Mouse (Mus musculus): ENCODE data around the gene Fam129b.

Fam129b gene

DNA sequence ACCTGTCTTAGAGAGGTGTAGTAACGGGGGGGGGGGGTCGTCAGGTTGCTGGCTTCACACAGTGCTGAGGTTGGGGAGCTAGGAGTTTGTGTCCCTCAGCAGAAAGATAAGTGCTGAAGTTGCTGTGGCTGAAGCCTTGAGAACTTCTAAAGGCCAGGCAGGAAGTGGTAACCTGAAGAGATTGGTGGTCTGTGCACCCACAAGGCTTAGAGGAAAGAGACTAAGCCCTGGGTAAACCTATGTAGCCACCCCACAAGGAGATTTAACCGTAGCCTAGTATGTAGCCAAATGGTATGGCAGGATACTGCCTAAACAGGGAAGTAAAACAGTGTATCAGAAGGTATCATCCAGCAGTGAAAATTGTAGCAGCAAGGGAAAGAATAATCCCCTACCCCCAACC is 14.4 kb downstream of the Fam129b start:
- no peak for DNase-seq (ENCODE audit: low read depth, low spot score)

DNA sequence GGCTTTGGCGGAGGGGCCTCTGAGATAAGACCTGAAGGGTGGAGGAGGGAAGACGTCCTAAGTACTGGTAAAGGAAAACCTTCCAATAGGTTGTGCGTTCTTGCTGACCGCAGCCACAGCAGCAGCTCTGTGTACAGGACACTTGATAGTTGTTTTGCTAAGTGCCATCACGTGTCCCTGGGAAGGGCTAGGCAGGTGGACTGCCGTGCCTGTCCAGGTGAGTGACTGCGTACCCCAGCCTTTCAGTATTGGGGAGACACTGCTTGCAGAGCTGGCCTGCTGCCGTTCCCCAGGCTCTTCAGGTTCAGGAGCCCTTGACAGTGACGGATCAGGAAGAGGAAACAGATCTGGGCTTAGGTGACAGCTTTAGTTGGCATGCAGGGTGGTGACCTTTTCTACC is 15.4 kb downstream of the Fam129b start:
- no peak for DNase-seq (ENCODE audit: low read depth, low spot score)

DNA sequence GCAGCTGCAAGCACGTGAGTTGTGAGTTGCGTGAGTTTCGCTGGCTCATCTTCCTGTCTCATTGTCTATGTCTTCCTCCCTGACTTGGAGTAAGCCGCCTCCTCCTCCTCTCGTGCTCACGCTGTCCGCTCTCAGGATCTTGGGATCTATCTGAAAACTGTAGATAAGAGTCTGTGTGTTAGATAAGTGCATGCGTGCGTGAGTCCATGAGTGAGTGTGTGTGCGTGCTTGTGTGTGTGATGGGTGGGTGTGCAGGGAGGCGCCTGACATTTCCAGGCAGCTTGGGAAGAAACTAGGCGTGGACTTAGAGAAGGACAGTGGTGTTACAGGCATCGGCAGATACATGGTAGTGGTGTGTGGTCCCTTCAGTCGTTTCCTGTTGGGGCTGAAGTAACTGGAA is 16.6 kb downstream of the Fam129b start:
- no peak for DNase-seq (ENCODE audit: low read depth, low spot score)

DNA sequence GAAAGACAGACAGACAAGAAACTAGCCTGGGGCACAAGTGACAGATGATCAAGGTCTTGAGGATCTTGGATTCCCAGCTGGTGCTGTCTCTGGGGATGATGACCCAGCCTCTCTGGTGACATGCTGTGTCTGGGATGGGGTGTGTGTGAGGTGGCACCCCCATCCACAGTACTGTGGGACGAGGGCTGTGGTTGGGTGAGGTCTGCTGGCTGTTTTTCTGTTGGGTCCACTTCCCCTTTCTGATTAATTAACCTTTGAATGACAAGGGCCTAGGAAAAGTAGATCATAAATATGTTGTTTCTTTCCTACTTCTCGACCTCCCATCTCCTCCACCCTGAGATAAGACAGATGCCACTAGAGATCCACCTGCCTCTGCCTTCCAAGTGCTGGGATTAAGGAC is 18.2 kb downstream of the Fam129b start:
- no peak for DNase-seq (ENCODE audit: low read depth, low spot score)

DNA sequence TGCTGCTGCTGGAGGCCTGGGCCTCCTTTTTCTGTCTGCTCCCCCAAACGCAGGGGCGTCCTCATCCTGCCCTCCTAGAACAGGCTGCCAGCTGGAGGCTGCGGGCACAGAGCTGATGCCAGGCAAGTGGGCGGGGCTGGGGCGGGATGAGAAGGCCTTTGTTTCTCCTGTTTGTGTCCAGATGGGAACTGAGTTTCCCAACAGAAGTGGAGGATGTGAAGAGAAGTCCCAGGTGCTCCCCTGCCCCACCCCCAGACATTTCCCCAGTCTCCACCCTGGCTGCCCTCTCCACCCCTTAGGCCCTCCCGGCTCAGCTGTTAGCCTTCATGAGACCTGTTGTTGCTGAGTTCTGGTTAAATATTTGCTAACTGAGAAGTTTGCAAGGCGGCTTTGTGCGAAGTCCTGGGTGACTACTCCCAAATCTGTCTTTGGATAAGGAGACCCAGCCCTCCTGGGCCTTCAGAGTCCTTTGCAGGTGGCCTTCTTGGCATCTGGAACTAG is 19.7 kb downstream of the Fam129b start:
- DNase-seq (ENCODE audit: low read depth, low spot score), result no peak

DNA sequence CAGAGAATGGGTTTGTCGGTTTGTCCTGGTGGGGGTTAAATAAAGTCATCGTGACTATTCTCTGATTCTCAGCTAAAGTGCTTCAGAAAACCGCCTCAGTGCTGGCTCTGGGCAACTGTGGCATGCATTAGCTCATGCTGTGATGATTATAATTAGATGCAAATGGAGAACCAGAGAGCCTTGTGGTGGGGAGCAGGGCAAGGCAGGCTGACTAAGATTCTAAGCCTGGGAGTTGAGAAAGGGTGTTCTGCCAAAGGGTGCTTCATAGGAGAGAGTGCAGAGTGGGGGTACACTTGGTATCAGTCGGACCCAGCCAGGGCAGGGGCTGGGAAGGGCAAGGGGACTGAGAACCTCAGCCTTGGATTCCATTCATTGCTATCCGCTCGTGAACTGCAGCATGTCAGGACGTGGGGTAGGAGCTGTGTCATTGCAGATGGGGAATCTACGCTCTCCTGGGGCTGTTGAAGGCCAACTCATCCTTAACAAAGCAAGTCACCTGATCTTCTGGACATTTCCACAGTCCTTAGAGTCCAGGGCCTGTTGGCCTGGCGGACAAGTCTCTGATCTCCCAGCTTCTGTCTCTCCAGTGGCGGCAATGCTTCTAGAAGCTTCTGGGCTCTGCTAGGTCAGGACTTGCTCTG is 20.7 kb downstream of the Fam129b start:
- DNase-seq (ENCODE audit: low read depth, low spot score), result no peak

DNA sequence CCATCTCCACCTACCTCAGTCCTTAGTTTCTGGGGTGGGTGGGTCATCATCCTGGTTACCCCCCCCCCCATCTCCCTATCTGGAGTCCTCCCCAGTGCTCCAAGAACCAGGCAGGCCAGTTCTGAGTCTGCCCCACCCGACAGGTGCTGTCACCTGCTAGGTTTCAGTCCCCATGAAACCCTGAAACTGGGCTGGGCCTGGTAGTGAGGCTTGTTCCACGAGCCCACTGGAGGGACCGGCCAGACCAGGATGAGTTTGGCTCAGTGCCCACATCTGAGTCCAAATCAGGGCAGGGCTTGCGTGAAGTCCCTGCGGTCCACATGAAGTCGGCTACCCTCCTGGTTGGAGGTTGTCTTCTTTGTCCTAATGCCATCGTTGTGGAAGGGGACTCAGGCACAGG is 23.1 kb downstream of the Fam129b start:
- no peak for DNase-seq (ENCODE audit: low read depth, low spot score)

DNA sequence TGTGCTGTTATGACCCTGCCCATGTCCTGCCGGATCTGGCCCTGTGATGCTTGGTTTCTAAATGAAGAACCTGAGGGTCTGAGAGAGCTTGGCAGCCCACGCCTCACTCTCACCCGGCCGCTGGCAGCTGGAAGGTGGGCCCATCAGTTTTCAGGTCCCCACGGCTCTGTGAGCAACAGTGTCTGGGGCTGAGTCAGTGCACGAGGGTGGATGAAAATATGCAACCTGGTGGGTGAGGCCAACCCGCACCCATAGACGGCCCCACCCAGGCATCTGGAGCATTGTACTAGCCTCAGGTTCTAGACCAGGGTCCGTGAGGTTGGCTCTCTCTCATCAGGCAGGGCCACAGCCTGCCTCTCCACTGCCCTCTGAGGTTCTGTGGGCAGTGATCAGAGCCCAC is 26.2 kb downstream of the Fam129b start:
- no peak for DNase-seq (ENCODE audit: low read depth, low spot score)

DNA sequence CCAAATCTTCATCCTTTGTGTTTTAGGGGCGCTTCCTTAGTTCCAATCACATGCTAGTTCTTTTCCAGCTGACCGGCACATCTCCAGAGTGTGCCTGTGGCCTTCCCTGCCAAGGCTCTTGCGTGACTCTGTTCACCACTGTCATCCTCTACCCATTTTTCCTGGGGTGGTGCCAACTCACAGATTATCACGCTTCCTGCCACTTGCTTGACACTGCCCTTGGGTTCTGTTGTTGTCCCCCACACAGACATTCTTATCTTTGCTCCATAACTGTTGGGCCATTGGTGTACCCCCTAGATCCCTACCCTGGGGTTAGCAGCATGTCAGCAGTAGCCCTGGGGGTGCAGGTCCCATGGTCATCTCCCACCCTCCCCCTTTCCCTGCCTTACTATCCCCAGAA is 27.6 kb downstream of the Fam129b start:
- DNase-seq (ENCODE audit: low read depth, low spot score), result no peak

DNA sequence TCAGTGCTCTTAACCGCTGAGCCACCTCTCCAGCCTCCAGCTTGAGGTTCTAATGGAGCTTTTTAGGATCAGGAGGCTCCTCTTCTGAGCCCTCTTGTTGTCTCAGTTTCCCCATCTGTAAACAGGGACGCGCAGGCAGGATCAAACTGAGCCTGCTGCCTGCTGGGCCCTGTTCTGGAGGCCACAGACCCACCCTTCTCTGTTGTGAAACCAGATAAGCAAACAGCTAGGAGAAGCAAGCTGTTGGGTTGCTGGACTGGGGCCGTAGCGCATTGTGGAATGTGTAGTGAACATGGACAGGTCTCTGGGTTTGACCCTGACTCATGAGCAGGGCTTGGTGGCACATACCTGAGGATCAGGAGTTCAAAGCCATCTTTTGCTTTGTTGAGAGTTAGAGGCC is 28.7 kb downstream of the Fam129b start:
- no peak for DNase-seq (ENCODE audit: low read depth, low spot score)

DNA sequence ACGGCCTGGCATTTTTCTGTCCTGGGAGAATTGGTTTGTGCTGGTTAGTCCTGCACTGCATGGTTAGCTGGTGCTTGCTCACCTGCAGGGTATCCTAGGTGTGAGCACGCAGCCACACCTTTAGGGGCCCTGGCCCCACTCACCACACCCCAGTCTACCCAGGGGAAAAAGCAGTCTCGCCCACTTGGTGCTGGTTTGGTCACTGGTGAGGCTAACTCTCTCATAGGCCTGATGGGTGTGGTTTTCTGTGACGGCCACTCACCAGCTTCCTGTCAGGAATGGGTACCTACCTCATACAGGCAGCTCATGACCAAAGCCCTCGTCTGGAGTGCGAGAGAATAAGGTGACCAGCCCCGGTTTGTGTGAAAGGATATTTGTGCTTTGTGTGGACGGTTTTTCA is 29.4 kb downstream of the Fam129b start:
- DNase-seq (ENCODE audit: low read depth, low spot score), result no peak

DNA sequence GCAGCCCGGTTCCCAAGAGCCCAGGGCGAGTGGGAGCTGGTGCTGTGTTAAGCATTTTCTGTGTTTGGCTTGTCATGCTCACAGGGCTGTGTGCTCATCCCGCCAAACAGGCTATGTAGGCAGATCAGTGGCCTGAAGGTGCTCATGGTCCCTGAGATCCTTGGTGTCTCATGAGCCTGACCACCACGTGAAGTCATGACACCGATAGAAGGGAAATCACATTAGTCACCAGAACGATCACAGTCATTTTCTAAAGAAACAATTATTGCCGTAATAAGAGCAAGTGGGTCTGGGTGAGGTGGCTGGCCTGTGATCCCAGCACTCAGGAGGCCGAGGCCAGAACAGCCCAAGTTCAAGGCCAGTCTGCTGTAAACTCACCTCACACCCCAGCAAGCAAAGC is 31.5 kb downstream of the Fam129b start:
- DNase-seq (ENCODE audit: low read depth, low spot score), result no peak

DNA sequence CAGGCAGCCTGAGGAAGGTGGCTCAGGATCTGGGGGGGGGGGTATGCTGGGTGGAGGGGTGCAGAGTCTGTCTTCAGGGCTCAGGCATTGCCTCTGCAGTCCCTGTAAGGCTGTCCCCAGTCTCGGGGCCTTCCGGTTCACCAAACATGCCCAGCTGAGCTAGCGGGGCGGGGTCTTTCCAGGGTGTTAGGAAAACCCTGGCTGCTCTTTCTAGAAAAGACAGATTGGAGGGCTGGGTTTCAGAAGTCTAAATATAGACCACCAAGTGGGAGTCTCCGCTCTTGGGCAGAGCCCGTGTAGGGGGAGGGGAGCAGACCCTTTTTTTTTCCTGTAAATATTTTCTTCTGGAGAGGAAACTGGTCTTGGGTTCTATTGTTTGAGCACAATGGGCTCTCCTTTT is 32.4 kb downstream of the Fam129b start:
- no peak for DNase-seq (ENCODE audit: low read depth, low spot score)

DNA sequence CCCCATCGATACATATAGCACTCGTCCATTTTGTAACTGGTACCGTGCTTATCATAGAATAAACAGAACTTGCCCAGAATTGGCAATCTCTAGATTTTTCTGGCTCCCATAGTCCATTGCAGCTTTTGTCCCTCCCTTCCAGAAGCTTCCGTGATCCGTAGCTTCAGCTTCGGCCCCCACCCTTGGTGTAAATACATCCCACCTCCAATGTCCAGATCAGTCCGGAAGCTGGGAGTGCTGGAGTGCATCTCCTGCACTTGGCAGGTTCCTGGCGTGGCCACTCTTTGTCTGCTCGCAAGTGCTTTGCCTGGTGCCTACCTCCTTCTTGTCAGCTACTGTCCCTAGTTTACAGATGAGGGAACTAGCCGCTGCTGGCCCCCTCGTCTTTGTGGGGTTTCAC is 32.9 kb downstream of the Fam129b start:
- no peak for DNase-seq (ENCODE audit: low read depth, low spot score)

DNA sequence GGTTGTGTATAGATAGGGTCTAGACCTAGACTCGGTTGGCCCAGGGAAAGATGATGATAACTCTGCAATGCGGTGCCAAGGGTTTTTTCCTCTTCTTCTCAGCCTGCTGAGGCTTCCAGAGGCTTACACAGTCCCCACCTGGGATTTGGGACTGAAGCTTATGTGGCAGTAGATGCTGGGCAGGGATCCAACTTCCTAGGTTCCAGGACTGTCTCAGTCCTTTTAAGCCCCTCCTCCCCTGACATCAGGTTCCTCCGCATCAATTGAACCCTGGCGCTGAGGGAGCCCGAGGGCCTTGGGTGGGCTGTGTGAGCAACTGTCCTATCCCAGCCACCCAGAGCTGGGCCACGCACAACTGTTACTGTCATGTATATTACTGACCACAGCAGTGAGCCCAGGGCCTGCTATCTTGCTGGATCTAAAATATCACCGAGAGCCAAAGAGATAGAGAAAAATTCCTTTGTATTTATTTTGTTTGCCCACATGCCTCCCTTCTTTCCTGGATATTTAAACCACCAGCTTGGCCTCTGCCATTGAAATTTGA is 35.8 kb downstream of the Fam129b start:
- DNase-seq (ENCODE audit: low read depth, low spot score), result no peak

DNA sequence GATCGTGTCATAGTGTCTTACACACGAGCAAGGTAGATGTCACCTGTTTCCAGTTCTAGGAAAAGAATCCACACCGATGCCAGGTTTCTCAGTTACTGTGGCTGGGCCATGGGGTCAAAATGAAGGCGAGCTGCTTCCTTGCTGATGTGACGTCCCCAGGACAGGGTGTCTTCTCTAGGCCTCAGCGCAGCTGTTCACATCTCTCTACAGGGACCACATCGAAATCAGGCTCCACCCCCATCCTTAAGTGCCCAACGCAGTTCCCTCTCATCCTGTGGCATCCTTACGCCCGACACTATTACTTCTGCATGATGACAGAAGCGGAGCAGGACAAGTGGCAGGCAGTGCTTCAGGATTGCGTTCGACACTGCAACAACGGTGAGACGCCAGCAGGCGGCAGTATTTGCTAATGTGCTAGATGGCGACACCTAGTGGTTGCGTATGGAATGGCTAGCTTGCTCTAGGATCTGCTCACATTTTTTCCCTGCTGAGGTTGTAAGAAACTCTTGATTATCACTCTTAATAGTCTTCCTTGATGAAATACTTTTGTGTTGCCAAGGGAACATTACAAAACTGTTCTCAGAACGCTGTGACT is 36.4 kb downstream of the Fam129b start:
- DNase-seq (ENCODE audit: low read depth, low spot score), result peak; percentile 95

DNA sequence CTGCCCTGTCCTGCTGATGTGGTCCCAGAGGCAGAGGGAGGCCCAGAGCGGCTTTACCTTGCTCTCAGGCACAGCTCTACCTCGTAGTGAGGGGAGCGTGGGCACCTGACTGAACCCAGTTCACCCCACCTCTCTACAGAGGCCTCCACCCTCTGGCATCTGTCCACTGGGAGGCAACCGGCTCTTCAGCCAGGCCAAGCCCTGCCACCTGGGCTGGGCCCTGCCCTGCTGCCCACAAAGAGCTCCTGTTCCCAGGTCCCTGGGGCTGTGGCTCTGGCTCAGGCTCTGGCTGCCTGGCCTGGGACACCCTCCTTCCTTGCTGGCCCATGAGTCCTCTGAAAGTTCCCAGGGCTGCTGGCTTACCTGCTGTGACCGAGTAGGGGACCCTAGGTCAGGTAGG is 38.4 kb downstream of the Fam129b start:
- no peak for DNase-seq (ENCODE audit: low read depth, low spot score)

DNA sequence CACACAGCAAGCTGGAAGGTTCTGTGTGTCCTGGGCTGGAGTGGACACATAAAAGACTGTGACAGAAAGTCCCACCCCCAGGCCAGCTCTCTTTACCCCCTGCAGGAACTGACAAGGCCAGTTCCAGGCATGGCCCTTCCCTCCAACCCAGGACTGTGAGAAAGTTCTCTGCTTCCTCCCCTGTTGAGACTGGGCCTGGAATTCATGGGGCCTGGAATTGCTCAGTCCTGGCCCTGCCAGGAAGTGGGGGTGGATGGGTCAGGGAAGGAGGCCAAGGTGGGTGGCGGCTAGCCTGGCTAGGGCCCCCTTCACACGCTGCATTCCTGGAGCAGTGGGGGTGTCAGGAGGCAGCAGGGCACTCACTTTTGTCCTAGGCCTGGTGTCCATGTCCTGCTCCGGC is 39.0 kb downstream of the Fam129b start:
- DNase-seq (ENCODE audit: low read depth, low spot score), result no peak

DNA sequence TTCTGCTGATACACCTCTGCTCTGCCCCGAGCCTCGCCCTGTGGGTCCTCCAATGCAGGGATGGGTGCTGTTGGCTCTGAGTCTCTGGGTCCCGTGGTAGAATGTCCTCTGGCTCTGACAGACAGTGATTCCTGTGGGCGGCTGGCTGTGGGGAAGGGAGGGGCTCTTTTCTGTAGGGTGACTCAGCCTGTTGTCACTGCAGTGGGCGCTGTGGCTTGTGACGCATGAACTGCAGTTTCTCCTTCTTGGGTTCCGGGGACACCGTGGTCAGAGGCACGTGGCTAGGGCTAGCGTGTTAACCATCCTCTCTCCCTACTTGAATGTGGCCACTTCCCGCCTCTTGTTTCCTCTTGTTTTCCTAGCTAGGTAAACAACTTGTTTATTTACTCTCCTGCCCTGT is 41.6 kb downstream of the Fam129b start:
- peak; percentile 74 for DNase-seq (ENCODE audit: low read depth, low spot score)

DNA sequence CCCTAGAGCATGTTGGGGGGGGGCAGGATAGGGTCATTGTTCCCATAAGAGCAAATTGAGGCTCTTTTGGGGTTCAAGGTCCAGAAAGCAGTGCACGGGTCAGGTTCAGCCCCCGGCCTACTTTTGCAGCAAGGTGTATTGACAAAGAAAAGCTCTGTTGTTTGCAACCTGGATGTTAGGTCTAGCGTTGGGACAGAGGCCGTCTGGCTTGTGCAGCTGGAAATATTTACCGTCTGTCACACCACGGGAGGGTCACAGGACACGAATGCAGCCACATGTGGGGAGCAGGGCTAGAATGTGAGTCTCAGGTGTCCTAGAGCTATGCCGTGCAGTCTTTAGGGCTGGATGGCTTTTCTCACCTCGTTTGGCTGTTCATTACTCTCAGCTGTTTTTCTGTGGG is 42.5 kb downstream of the Fam129b start:
- DNase-seq (ENCODE audit: low read depth, low spot score), result no peak

DNA sequence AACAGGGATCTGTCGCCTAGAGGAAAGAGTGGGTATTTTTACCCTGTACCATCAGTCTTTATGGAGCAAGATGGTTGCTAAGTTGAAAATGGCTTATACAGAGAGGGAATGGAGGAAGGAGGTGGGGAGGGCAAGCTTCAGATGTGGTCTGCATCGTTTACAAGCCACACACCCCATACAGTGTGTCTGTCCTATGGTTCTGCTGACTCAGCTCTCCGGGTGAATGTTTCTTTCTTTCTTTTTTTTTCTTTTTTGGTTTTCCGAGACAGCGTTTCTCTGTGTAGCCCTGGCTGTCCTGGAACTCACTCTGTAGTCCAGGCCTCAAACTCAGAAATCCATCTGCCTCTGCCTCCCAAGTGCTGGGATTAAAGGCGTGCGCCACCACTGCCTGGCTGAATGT is 45.3 kb downstream of the Fam129b start:
- no peak for DNase-seq (ENCODE audit: low read depth, low spot score)

DNA sequence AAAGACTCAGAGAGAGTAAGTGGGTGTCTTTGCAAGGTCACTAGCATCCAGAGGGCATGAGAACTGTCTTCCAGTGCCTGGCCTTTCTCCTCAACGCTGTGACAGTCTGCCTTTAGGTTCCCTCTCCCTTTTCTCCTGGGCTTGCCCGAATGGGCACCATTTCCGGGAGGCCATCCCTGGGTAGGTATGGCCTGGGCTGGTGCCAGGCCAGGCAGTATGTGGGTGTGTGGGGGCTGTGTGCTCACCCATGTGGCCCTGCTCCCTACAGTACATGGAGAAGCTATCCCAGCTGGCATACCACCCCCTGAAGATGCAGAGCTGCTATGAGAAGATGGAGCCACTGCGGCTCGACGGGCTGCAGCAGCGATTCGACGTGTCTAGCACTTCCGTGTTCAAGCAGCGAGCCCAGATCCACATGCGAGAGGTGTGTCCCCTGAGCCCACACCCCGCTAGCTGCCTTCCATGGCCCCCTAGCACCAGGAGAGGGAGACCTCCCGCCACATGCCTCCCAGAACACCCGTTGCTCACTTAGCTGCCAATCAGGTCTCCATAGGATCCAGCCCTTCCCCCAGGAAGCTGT is 46.0 kb downstream of the Fam129b start:
- no peak for DNase-seq (ENCODE audit: low read depth, low spot score)

DNA sequence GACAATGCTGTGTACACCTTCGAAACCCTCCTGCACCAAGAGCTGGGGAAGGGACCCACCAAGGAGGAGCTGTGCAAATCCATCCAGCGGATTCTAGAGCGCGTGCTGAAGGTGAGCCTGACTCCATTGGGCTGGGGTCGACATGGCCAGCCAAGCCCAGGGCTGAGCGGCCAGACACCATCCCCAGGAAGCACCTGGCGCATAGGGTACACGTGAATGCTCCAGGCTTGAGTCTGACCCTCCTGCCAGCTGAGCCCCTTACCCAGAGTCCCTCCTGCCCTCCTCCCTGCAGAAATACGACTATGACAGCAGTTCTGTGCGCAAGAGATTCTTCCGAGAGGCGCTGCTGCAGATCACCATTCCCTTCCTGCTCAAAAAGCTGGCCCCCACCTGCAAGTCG is 46.6 kb downstream of the Fam129b start:
- no peak for DNase-seq (ENCODE audit: low read depth, low spot score)
